Mouse (Mus musculus): ENCODE measurements around the gene Cct7. TPM values are rescaled to one million over a fixed set of nuclear protein-coding genes. Genes with fewer than 3 reads are reported as not detected.
A peak's percentile ranks its signal among the peaks of the same experiment; 100 is the strongest.

The Cct7 gene
- total RNA-seq, 4 experiments from 2014 or later: 206 to 234 (median 220) TPM

DNA sequence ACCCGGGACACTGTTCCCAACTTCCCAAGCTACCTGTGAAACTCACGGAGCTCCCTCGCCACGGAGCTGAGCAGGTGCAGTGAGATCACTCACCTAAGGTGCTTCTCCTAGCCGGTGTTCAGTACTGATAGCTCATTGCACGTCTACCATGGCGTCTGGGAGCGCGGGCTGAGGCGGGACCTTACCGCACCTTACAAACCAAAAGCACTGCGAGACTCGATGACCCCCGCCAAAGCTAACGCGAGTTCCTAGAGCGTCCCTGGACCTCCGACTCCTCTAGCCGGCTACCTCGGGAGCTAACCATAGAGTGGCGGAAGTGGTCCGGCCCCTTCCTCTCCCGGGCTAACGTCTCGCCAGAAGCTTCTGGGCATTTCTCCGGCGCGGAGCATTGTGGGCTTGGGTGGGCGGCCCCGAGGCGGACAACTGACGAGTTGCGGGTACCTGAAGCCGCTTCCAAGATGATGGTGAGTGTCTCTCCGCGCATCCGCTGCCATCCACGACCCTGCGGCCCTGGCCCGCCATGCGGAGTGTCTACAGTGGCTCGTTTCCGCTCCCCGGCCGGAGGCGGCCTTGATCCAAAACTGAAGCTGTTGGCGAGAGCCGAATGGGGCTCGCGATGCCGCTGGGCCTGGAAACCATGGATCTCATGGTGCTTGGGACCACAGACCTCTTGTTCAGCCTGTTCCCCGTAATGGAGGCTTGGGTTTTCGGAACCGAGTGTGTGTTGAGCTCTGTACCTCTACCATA lies 523 bp downstream of the Cct7 start, which contains the start of gene Pradc1:
Gene Pradc1, minus strand, starts transcription at position 307 of the 747 bp plus-strand sequence.
- peak; percentile 91 to 98 for DNase-seq (ENCODE audit: low spot score in 2 of 2)

DNA sequence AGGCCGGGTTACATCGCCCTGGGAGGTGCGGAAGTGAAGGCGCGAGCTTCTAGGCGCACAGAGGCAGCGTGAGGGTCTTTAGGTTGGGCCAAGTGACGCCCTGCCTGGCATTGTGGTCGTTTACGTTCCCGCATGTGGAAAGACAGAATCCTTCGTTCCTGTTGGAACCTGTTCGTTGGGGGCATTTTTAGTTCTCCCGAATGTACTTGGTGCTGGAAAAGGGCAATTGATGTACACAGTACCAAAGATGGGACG lies 1.0 kb downstream of the Cct7 start:
- DNase-seq (ENCODE audit: low spot score in 2 of 2): no peak

GRCm38 (mm10) chr6:85452816-85453215 lies 1.5 kb downstream of the Cct7 start:
- no peak for DNase-seq (ENCODE audit: low spot score in 2 of 2)

GRCm38 (mm10) chr6:85459621-85460020 lies 8.3 kb downstream of the Cct7 start:
- no peak for DNase-seq (ENCODE audit: low spot score in 2 of 2)

DNA sequence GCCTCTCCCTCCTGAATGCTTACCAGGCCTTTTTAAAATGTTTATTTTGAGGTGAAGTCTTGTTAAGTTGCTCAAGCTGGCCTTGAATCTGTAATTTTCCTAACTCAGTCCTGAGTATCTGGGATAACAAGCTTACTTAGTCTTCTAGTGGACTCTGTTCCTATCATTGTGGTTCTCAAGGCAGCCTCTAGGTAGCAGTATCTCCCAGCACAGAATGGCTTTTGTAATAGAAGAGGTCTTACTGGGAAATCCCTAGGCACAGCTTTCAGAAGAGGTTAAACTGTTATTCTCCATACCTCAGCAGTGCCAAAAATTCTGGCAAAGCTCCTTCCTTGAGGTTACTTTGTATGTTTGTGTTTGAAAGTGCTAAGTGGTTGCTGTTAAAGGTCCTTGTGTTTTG lies 14.1 kb downstream of the Cct7 start:
- DNase-seq (ENCODE audit: low spot score in 2 of 2): no peak

DNA sequence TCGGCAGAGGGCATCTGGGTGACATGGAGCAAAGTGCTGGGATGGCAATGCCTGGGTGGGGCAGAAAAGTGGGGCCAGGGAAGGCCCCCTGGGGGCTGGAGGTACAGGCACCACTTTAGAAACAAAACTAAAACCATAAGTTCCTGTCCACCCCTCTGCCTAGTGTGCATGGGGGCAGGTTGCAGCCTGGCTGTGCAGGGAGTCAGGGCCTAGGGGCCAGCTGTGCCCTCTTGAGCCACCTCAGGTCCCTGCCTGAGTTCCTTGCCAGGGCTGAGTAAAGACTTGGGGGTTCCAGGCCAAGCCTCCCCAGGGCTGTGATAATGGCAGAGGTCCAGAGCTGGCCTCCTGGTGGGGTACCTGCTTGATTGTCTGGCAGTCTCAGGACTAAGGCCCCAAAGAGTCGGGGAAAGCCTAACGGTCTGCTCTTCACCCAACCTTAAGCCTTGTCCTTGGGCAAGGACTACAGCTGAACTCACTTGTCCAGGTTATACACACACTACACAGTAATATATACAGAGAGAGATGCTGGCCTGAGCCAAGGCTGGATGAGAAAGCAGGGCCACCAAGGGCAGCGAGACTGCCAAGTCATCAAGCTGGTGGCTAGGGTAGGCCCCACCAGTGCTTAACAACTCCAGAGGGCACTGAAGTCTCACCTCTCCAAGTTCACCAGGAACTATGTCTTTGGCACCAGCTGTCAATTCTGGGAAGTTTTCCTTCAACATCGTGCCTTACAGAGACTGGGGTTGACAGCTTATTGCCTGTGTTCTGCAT lies 18.5 kb downstream of the Cct7 start:
- DNase-seq (ENCODE audit: low spot score in 2 of 2): no peak

- DNase-seq (ENCODE audit: low spot score in 2 of 2): no peak
Measured at GRCm38 (mm10) chr6:85471962-85472361, 20.6 kb downstream of the Cct7 start.

DNA sequence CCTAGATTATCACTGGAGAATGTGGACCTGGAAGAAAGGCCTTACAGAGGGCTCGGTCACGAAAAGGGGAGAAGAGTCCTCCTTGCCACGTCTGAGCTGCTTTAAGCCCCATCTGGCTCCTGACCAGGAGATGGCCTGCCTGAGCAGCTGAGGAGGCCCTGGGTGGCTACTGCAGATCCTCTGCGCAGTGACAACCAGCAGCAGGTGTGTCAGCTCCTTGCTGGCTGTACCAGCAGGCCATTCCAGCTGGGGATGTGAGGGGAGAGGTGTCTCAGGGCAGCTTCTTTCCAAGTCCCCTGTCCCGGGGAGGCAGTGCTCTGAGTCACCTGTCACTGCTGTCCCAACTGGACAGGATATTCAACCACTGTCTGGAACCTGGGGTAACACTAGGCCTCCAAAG lies 21.2 kb downstream of the Cct7 start:
- DNase-seq (ENCODE audit: low spot score in 2 of 2): no peak

DNA sequence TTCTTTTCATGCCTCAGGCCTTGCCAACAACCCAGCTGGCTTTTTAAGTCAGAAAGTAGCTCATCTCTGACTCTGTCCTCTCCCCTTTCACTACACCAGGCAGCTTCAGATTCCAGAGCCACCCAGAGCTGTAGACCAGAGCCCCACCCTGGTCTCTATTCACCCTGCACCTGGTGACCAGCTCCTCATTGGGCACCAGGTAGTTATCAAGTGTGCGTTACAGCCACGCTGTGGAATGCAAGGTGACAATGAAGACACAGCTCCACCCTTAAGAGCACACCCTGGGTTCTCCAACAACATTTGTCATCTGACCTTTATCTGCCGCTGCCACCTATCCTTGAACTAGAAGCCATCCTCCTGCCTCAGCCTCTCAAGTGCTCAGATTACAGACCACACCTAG lies 24.3 kb downstream of the Cct7 start:
- no peak for DNase-seq (ENCODE audit: low spot score in 2 of 2)

DNA sequence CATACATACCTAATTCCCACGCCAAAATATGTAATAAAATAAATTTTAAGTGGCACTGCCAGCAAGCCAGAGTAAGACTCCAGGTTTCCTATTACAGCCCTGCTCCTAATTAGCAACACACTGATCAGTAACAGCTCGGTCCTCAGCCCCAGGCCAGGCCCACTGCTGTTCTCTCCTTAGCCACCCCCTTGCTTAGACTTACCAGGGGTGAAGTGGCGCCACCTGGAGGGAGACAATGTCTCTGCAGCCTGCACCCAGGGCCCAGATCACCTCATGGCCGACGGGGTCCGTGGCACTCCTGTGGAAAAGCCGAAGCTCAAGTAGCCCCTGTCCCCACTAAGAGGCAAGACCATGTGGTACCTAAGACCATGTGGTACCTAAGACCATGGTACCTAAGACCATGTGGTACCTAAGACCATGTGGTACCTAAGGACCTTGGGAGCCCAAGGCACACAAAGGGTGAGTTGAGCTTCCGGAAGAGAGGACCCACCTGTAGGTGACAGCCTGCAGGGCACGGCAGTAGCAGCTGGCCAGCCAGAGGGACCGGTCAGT lies 26.1 kb downstream of the Cct7 start:
- no peak for DNase-seq (ENCODE audit: low spot score in 2 of 2)

DNA sequence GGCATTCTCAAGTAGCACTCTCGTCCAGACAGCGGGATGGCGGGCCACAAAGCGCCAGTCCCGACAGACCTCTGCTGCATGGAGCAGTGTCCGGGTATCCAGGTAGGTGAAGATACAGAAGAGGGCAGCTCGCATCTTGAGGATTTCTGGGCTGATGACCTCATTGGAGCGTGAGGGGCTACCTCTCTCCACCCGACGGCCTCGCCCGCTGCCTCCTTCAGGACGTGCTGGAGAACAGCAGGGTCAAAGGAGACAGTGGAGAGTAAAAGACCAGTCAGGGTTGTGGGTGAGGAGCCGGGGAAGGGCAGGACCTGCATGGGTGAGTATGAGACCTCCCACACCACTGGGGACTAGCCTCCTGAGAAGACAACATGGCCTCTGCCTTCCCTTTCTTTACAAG lies 27.1 kb downstream of the Cct7 start:
- no peak for DNase-seq (ENCODE audit: low spot score in 2 of 2)

- DNase-seq (ENCODE audit: low spot score in 2 of 2): no peak
Measured at GRCm38 (mm10) chr6:85479979-85480378, 28.7 kb downstream of the Cct7 start.

DNA sequence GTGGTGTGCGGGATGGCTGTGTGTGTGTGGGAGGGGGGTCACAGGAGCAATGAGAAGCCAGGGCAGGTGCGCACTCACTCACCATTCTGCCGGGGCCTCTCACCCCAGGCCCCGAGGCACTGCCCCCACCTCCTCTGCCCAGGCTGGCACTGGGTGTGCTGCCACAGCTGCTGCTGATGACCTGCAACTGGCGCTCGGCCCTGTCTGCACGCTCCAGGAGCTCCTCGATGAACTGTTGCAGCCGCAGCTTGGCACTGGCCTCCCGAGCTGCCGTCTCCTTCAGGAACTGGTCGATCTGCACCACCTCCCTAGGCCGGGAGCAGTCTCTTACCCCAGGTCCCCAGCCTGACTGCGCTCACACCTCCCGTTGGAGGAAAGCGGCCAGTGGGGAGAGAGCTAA lies 29.4 kb downstream of the Cct7 start:
- no peak for DNase-seq (ENCODE audit: low spot score in 2 of 2)

GRCm38 (mm10) chr6:85483843-85484721 lies 32.8 kb downstream of the Cct7 start:
- DNase-seq (ENCODE audit: low spot score in 2 of 2): no peak

- DNase-seq (ENCODE audit: low spot score in 2 of 2): no peak
Measured at GRCm38 (mm10) chr6:85485738-85486137, 34.4 kb downstream of the Cct7 start.

GRCm38 (mm10) chr6:85488510-85488909 lies 37.2 kb downstream of the Cct7 start:
- DNase-seq (ENCODE audit: low spot score in 2 of 2): no peak

GRCm38 (mm10) chr6:85489717-85490116 lies 38.4 kb downstream of the Cct7 start:
- no peak for DNase-seq (ENCODE audit: low spot score in 2 of 2)

- DNase-seq (ENCODE audit: low spot score in 2 of 2): no peak
Measured at GRCm38 (mm10) chr6:85490252-85490651, 38.9 kb downstream of the Cct7 start.

DNA sequence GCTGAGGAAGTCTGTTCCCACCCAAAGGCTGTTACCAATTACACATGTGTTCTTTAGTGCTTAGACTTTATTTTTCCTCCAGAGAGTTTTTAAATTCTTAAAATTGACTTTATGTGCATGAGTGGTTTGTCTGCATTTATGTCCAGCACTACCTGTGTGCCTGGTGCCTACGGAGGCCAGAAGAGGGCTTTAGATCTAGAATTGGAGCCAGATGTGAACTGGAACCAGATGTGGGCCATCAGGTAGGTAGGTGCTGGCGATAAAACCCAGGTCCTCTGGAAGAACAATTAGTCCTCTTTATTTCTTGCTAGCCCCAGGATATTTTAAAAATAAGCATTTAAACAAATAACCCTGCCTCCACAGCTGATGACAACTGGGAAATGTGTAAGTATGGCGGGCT lies 40.3 kb downstream of the Cct7 start:
- DNase-seq (ENCODE audit: low spot score in 2 of 2): no peak

GRCm38 (mm10) chr6:85496976-85497375 lies 45.7 kb downstream of the Cct7 start:
- DNase-seq (ENCODE audit: low spot score in 2 of 2): no peak

DNA sequence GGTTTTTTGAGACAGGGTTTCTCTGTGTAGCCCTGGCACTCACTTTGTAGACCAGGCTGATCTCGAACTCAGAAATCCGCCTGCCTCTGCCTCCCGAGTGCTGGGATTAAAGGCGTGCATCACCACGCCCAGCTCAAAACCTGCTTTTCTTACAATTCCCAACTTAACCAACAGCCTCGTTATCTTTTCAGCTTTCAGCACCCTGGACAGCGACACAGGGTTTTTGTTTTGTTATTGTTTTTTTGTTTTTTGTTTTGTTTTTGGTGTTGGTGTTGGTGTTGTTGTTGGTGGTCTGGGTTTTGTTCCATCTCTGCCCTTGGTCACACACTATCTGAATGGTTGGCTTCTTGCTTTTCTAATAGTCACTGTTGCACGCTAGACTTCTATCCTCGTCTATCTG lies 46.8 kb downstream of the Cct7 start:
- no peak for DNase-seq (ENCODE audit: low spot score in 2 of 2)

- DNase-seq (ENCODE audit: low spot score in 2 of 2): no peak
Measured at GRCm38 (mm10) chr6:85500416-85500815, 49.1 kb downstream of the Cct7 start.

All from left cerebral cortex, adult 8-10 months (tissue).